Mouse (Mus musculus): ENCODE results near the gene Aloxe3. TPM values are rescaled to one million over a fixed set of nuclear protein-coding genes. Genes with fewer than 3 reads are reported as not detected.

Aloxe3 gene
- total and polyA plus RNA-seq, 3 experiments = 0.13 to 0.23 TPM; not detected in 1

DNA sequence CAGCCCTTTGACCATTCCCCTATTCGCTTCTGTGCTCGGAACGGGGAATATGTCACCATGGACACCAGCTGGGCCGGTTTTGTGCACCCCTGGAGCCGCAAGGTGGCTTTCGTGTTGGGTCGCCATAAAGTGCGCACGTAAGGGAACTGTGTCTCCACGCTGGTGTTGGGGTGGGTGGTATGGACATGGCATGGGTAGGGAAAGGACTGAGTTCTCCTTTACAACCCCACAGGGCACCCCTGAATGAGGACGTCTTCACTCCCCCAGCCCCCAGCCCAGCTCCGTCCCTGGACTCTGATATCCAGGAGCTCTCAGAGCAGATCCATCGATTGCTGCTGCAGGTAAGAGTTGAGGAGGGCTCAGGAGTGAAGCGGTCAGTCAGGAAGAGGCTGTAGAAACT, 22.6 kb upstream of the Aloxe3 start:
- Histone ChIP-seq H3K4me2 (ENCODE audit: insufficient read depth, low read depth, poor library complexity, severe bottlenecking) (no peak overlapping the region), H3K79me2 (replicated peaks; ENCODE audit: control insufficient read depth, extremely low read depth, insufficient read depth, poor library complexity, severe bottlenecking) (peaks cover 22% of the 10 kb centered on the region), H3K36me3 (replicated peaks in 1 of 2; ENCODE audit: control insufficient read depth in 1 of 2, insufficient read depth in 1 of 2, low read length in 1 of 2) (peaks cover 73 to 76% of the 10 kb centered on the region in 2 experiments), H3K27ac (ENCODE audit: insufficient read depth, low read depth) (no peak overlapping the region), H3K4me3 (replicated peaks in 1 of 3; ENCODE audit: low read depth in 2 of 3, low read length in 2 of 3, poor library complexity in 1 of 3) (no peak overlapping the region), H3K4me1 (ENCODE audit: control insufficient read depth in 1 of 2, insufficient read depth in 2 of 2) (peaks cover 17 to 26% of the 10 kb centered on the region in 2 experiments), H3K9me3 (replicated peaks; ENCODE audit: low read length) (no peaks in the 10 kb centered on the region), H3K9ac (ENCODE audit: insufficient read depth, low read depth) (no peak overlapping the region), H3K27me3 (replicated peaks) (no peaks in the 10 kb centered on the region)
- in situ Hi-C loops (cut with MboI; ENCODE audit: low pct_ligation_motif_present, low pct_unique_long_range_greater_than_20kb, low sequenced_read_pairs) (no loop called here), dilution Hi-C loops (cut with MboI; ENCODE audit: extremely low pct_ligation_motif_present, extremely low pct_unique_long_range_greater_than_20kb, low sequenced_read_pairs) (no loop called here)
- TF ChIP-seq JUN (IDR thresholded peaks at IDR 0.05; ENCODE audit: insufficient read depth, low read depth, low read length) (no peak), TBP (conservative IDR thresholded peaks at IDR 0.05; ENCODE audit: low read depth, low read length) (no peak), SIN3A (IDR thresholded peaks at IDR 0.05; ENCODE audit: low read length) (no peak), ETS1 (conservative IDR thresholded peaks at IDR 0.05; ENCODE audit: low read depth, low read length) (no peak), E2F4 (IDR thresholded peaks at IDR 0.05; ENCODE audit: insufficient replicate concordance, low read depth, low read length) (no peak), POLR2AphosphoS2 (IDR thresholded peaks at IDR 0.05; ENCODE audit: low read depth, low read length) (no peak), HCFC1 (IDR thresholded peaks at IDR 0.05; ENCODE audit: low read depth, low read length) (no peak), MXI1 (IDR thresholded peaks at IDR 0.05; ENCODE audit: low read depth, low read length) (no peak), MYC (IDR thresholded peaks at IDR 0.05; ENCODE audit: low read depth, low read length) (no peak), ZMIZ1 (IDR thresholded peaks at IDR 0.05; ENCODE audit: low read depth, low read length) (no peak), BHLHE40 (IDR thresholded peaks at IDR 0.05; ENCODE audit: low read depth, low read length) (no peak), IRF4 (IDR thresholded peaks at IDR 0.05; ENCODE audit: low read depth, low read length) (no peak), KAT2A (IDR thresholded peaks at IDR 0.05; ENCODE audit: insufficient replicate concordance, low read length) (no peak), MAZ (IDR thresholded peaks at IDR 0.05; ENCODE audit: low read depth, low read length) (no peak), JUND (conservative IDR thresholded peaks at IDR 0.05; ENCODE audit: low read depth, low read length) (no peak)
- no peak for DNase-seq (ENCODE audit: extremely low read depth)

GRCm38 (mm10) chr11:69103531-69104435, 21.9 kb upstream of the Aloxe3 start:
- in situ Hi-C loops (cut with MboI; ENCODE audit: low pct_ligation_motif_present, low pct_unique_long_range_greater_than_20kb, low sequenced_read_pairs) (no loop called here), dilution Hi-C loops (cut with MboI; ENCODE audit: extremely low pct_ligation_motif_present, extremely low pct_unique_long_range_greater_than_20kb, low sequenced_read_pairs) (no loop called here)
- no peak overlapping the region for H3K4me2 ChIP-seq (ENCODE audit: insufficient read depth, low read depth, poor library complexity, severe bottlenecking)
- H3K4me3 ChIP-seq (replicated peaks in 1 of 3; ENCODE audit: low read depth in 2 of 3, low read length in 2 of 3, poor library complexity in 1 of 3) = no peak overlapping the region
- H3K9me3 ChIP-seq (replicated peaks; ENCODE audit: low read length) = no peaks in the 10 kb centered on the region
- H3K79me2 ChIP-seq (replicated peaks; ENCODE audit: control insufficient read depth, extremely low read depth, insufficient read depth, poor library complexity, severe bottlenecking) = peaks cover 22% of the 10 kb centered on the region
- H3K27me3 ChIP-seq (replicated peaks) = no peaks in the 10 kb centered on the region
- no peak for DNase-seq (ENCODE audit: extremely low read depth)
- H3K36me3 ChIP-seq (replicated peaks in 1 of 2; ENCODE audit: control insufficient read depth in 1 of 2, insufficient read depth in 1 of 2, low read length in 1 of 2) = peaks cover 78 to 83% of the 10 kb centered on the region in 2 experiments
- no peak overlapping the region for H3K27ac ChIP-seq (ENCODE audit: insufficient read depth, low read depth)
- H3K4me1 ChIP-seq (ENCODE audit: control insufficient read depth in 1 of 2, insufficient read depth in 2 of 2) = peaks cover 12 to 21% of the 10 kb centered on the region in 2 experiments
- TF ChIP-seq ZNF384 (IDR thresholded peaks at IDR 0.05; ENCODE audit: low read depth, low read length) (no peak), RAD21 (IDR thresholded peaks at IDR 0.05; ENCODE audit: low read depth, low read length) (no peak)
- no peak overlapping the region for H3K9ac ChIP-seq (ENCODE audit: insufficient read depth, low read depth)

Measured in CH12.LX (cell line).